In genomic region chr4:118620279-118620966, GRCm38 (mm10) we compare ENCODE assay signal across 8 mouse cellular contexts. TPM values are rescaled to one million over a fixed set of nuclear protein-coding genes. Genes with fewer than 3 reads are reported as not detected.
A peak's percentile ranks its signal among the peaks of the same experiment; 100 is the strongest.
DNase-seq lines count a peak whose midpoint lies in the region; ATAC-seq lines count a peak whose summit lies in the region.

TSS of gene Cfap57 (minus strand) at chr4:118620777.
TSS of gene Ebna1bp2 (plus strand) at chr4:118620799.

- H3K4me3 ChIP-seq in forebrain, embryonic 10.5 days = peak within 1 kb of the TSS; percentile 88
- H3K4me3 ChIP-seq in heart, embryonic 16.5 days (ENCODE audit: low read length) = peak within 1 kb of the TSS; percentile 91
- peak within 1 kb of the TSS; percentile 82 for H3K4me3 ChIP-seq in liver, embryonic 15.5 days (replicated peaks)
- H3K4me3 ChIP-seq in neural tube, embryonic 12.5 days = peak within 1 kb of the TSS; percentile 64

- WGBS in forebrain, embryonic 10.5 days = 2% methylated on average over 33 of the region's 41 CpGs
- WGBS in heart, embryonic 16.5 days = under 1% methylated on average over 38 of the region's 41 CpGs
- WGBS in liver, embryonic 15.5 days (ENCODE audit: insufficient replicate concordance) = under 1% methylated on average over 33 of the region's 41 CpGs
- 2% methylated on average over 36 of the region's 41 CpGs for WGBS in neural tube, embryonic 12.5 days

- H3K27me3 ChIP-seq in forebrain, embryonic 10.5 days (ENCODE audit: poor library complexity, severe bottlenecking) = no peaks in the 10 kb centered on the region
- H3K27me3 ChIP-seq in heart, embryonic 16.5 days (ENCODE audit: control insufficient read depth, insufficient read depth, low read length) = no peaks in the 10 kb centered on the region
- no peaks in the 10 kb centered on the region for H3K27me3 ChIP-seq in liver, embryonic 15.5 days
- H3K27me3 ChIP-seq in neural tube, embryonic 12.5 days (replicated peaks) = no peaks in the 10 kb centered on the region

- peak within 1 kb of the TSS; percentile 96 for H3K4me2 ChIP-seq in heart, embryonic 16.5 days (ENCODE audit: low read depth, low read length)
- H3K4me2 ChIP-seq in liver, embryonic 15.5 days = peak within 1 kb of the TSS; percentile 92
- peak within 1 kb of the TSS; percentile 94 for H3K4me2 ChIP-seq in neural tube, embryonic 12.5 days (replicated peaks)

- DNase-seq in CD8-positive naive resting alpha-beta T cell, adult 2 months (ENCODE audit: low read depth in 2 of 2, low spot score in 2 of 2) = peak; percentile 92 to 93
- peak; percentile 95 for DNase-seq in c-Kit-positive CD71-negative TER-119-negative erythroid progenitor cells, embryonic 14.5 days (ENCODE audit: low read depth)
- DNase-seq in forebrain, embryonic 10.5 days (ENCODE audit: extremely low spot score, low spot score) = peak; percentile 94
- peak; percentile 93 to 94 for DNase-seq in kidney, postnatal 36 days
- DNase-seq in telencephalon, adult 2 months (ENCODE audit: low read depth, low spot score) = peak; percentile 91

- H3K27ac ChIP-seq in forebrain, embryonic 10.5 days = peak within 1 kb of the TSS; percentile 85
- peak within 1 kb of the TSS; percentile 45 for H3K27ac ChIP-seq in heart, embryonic 16.5 days (ENCODE audit: low read length)
- peak within 1 kb of the TSS; percentile 33; the same call in 1 of the 2 replicates for H3K27ac ChIP-seq in liver, embryonic 15.5 days (replicated peaks)
- no peak within 1 kb of the TSS for H3K27ac ChIP-seq in neural tube, embryonic 12.5 days

- peak; percentile 92 for ATAC-seq in heart, embryonic 16.5 days (replicated peaks; ENCODE audit: extremely low read depth, insufficient read depth, low FRiP score)
- peak; percentile 86 for ATAC-seq in liver, embryonic 15.5 days (ENCODE audit: insufficient read depth)
- peak; percentile 94 for ATAC-seq in neural tube, embryonic 12.5 days (ENCODE audit: low FRiP score, low read depth)

- peaks cover 12% of the 10 kb centered on the region for H3K4me1 ChIP-seq in forebrain, embryonic 10.5 days
- H3K4me1 ChIP-seq in heart, embryonic 16.5 days (ENCODE audit: control insufficient read depth, insufficient read depth, low read length) = peaks cover 8% of the 10 kb centered on the region; the same call in 1 of the 2 replicates
- H3K4me1 ChIP-seq in liver, embryonic 15.5 days (replicated peaks) = peaks cover 20% of the 10 kb centered on the region
- H3K4me1 ChIP-seq in neural tube, embryonic 12.5 days = peaks cover 12% of the 10 kb centered on the region

- H3K36me3 ChIP-seq in forebrain, embryonic 10.5 days (replicated peaks) = peaks cover 30% of the 10 kb centered on the region
- H3K36me3 ChIP-seq in heart, embryonic 16.5 days (ENCODE audit: control insufficient read depth, insufficient read depth) = peaks cover 22% of the 10 kb centered on the region
- H3K36me3 ChIP-seq in liver, embryonic 15.5 days (replicated peaks) = peaks cover 26% of the 10 kb centered on the region
- H3K36me3 ChIP-seq in neural tube, embryonic 12.5 days = peaks cover 26% of the 10 kb centered on the region

- H3K9ac ChIP-seq in heart, embryonic 16.5 days (ENCODE audit: low read length) = peak within 1 kb of the TSS; percentile 85
- peak within 1 kb of the TSS; percentile 60 for H3K9ac ChIP-seq in liver, embryonic 15.5 days
- peak within 1 kb of the TSS; percentile 64 for H3K9ac ChIP-seq in neural tube, embryonic 12.5 days

- peaks cover 15% of the 10 kb centered on the region; the same call in 1 of the 2 replicates for H3K9me3 ChIP-seq in forebrain, embryonic 10.5 days
- peaks cover 2% of the 10 kb centered on the region; the same call in 1 of the 2 replicates for H3K9me3 ChIP-seq in heart, embryonic 16.5 days (replicated peaks; ENCODE audit: control insufficient read depth, low read length)
- H3K9me3 ChIP-seq in liver, embryonic 15.5 days (replicated peaks) = no peaks in the 10 kb centered on the region
- no peaks in the 10 kb centered on the region for H3K9me3 ChIP-seq in neural tube, embryonic 12.5 days

RNA-seq across cellular contexts. Expression of gene Cfap57, which starts in this region (rescaled TPM):
- 0.73 and 0.94 TPM in 2 replicates for polyA plus RNA-seq in forebrain, embryonic 10.5 days (2016; fragmentation: Nextera tagmentation; extraction: Ambion mirVana)
- polyA plus RNA-seq in heart, embryonic 16.5 days (2015; fragmentation: Nextera tagmentation; extraction: Ambion mirVana) = 0.33 and 0.54 TPM in 2 replicates
- 0.75 and 0.82 TPM in 2 replicates for polyA plus RNA-seq in liver, embryonic 15.5 days (2015; fragmentation: Nextera tagmentation; extraction: Ambion mirVana)
- 1.2 and 1.3 TPM in 2 replicates for polyA plus RNA-seq in neural tube, embryonic 12.5 days (2016; fragmentation: Nextera tagmentation; extraction: Ambion mirVana)

RNA-seq across cellular contexts. Expression of gene Ebna1bp2, which starts in this region (rescaled TPM):
- polyA plus RNA-seq in forebrain, embryonic 10.5 days (2016; fragmentation: Nextera tagmentation; extraction: Ambion mirVana) = 210 and 221 TPM in 2 replicates
- polyA plus RNA-seq in heart, embryonic 16.5 days (2015; fragmentation: Nextera tagmentation; extraction: Ambion mirVana) = 70.7 and 105 TPM in 2 replicates
- polyA plus RNA-seq in liver, embryonic 15.5 days (2015; fragmentation: Nextera tagmentation; extraction: Ambion mirVana) = 50.8 and 62.9 TPM in 2 replicates
- polyA plus RNA-seq in neural tube, embryonic 12.5 days (2016; fragmentation: Nextera tagmentation; extraction: Ambion mirVana) = 151 and 158 TPM in 2 replicates
